Mouse (Mus musculus) hindlimb bud, embryonic 11.5 days (tissue): ENCODE measurements around the gene Cst13.

Experiments
- DNase-seq: peaks from one replicate; pipeline ENCODE4 v3.0.0-alpha.2; 2012; ENCODE audit warnings: low read depth, low spot score; ENCODE audit errors: extremely low spot score

Cst13 gene

GRCm38 (mm10) chr2:148874617-148875334 lies 54.9 kb downstream of the Cst13 start:
- no peak for DNase-seq

GRCm38 (mm10) chr2:148875335-148875811 lies 55.5 kb downstream of the Cst13 start, which contains the start of gene Cst3:
Gene Cst3 (minus strand): TSS chr2:148875692.
- peak; percentile 46 for DNase-seq

GRCm38 (mm10) chr2:148877016-148877770 lies 57.3 kb downstream of the Cst13 start:
- DNase-seq, result no peak

GRCm38 (mm10) chr2:148878641-148879130 lies 58.8 kb downstream of the Cst13 start:
- no peak for DNase-seq

GRCm38 (mm10) chr2:148879199-148879598 lies 59.3 kb downstream of the Cst13 start:
- DNase-seq, result no peak
